Mouse (Mus musculus) megakaryocyte, embryonic 14.5 days (primary cell): ENCODE measurements around the gene Tada2b.

Experiments
- FLI1 ChIP-seq: IDR thresholded peaks from 2 replicates; pipeline ENCODE4 v1.6.1; 2012; ENCODE audit warnings: low read length, inconsistent platforms, mixed read lengths
- GATA1 ChIP-seq: IDR thresholded peaks from 3 replicates; pipeline ENCODE4 v1.6.1; 2012; ENCODE audit warnings: mixed read lengths, low read length, inconsistent platforms, borderline replicate concordance

GRCm38 (mm10) chr5:36449710-36450358 lies 34.3 kb downstream of the Tada2b start:
- TF ChIP-seq GATA1 (no peak), FLI1 (no peak)
